Mouse (Mus musculus): ENCODE measurements around the gene Ifnar2. TPM values are rescaled to one million over a fixed set of nuclear protein-coding genes. Genes with fewer than 3 reads are reported as not detected.

Ifnar2 gene
- total RNA-seq (2021), result 10 to 100 TPM; 20.5 to 20.6 TPM

- peak; percentile 75 for DNase-seq (ENCODE audit: low spot score in 2 of 2)
These were observed at the start of gene Ifnar2 for GRCm38 (mm10) chr16:91372577-91373472. Gene Ifnar2 (plus strand): TSS chr16:91372783.

GRCm38 (mm10) chr16:91327605-91328004, 45.0 kb upstream of the Ifnar2 start:
- intact Hi-C loops (cut with DNase I), result no loop called here
- DNase-seq (ENCODE audit: low spot score in 2 of 2), result no peak

More at GRCm38 (mm10) chr16:91372577-91373472, at the start of gene Ifnar2:
- intact Hi-C loops (cut with DNase I), result loop anchor here (5.0 kb wide), 2 partner anchors 69 to 114 kb away; partner anchors contain the start of gene Ifnar1

- no peak for DNase-seq (ENCODE audit: low spot score in 2 of 2)
- intact Hi-C loops (cut with DNase I), result no loop called here
These were observed 43.7 kb upstream of the Ifnar2 start for GRCm38 (mm10) chr16:91328922-91329321.

- intact Hi-C loops (cut with DNase I), result no loop called here
- DNase-seq (ENCODE audit: low spot score in 2 of 2), result no peak
These were observed 42.1 kb upstream of the Ifnar2 start for GRCm38 (mm10) chr16:91330496-91330895.

GRCm38 (mm10) chr16:91331153-91331552, 41.4 kb upstream of the Ifnar2 start:
- no peak for DNase-seq (ENCODE audit: low spot score in 2 of 2)
- intact Hi-C loops (cut with DNase I), result no loop called here

GRCm38 (mm10) chr16:91332880-91333279, 39.7 kb upstream of the Ifnar2 start:
- no peak for DNase-seq (ENCODE audit: low spot score in 2 of 2)
- intact Hi-C loops (cut with DNase I), result no loop called here

GRCm38 (mm10) chr16:91334190-91334893, 38.2 kb upstream of the Ifnar2 start:
- intact Hi-C loops (cut with DNase I), result no loop called here
- DNase-seq (ENCODE audit: low spot score in 2 of 2), result no peak

GRCm38 (mm10) chr16:91336753-91337152, 35.8 kb upstream of the Ifnar2 start:
- DNase-seq (ENCODE audit: low spot score in 2 of 2), result no peak
- intact Hi-C loops (cut with DNase I), result no loop called here

GRCm38 (mm10) chr16:91337480-91337879, 35.1 kb upstream of the Ifnar2 start:
- intact Hi-C loops (cut with DNase I), result no loop called here
- no peak for DNase-seq (ENCODE audit: low spot score in 2 of 2)

GRCm38 (mm10) chr16:91346491-91346890, 26.1 kb upstream of the Ifnar2 start:
- no peak for DNase-seq (ENCODE audit: low spot score in 2 of 2)
- intact Hi-C loops (cut with DNase I), result no loop called here

GRCm38 (mm10) chr16:91347491-91348263, 24.9 kb upstream of the Ifnar2 start:
- intact Hi-C loops (cut with DNase I), result no loop called here
- DNase-seq (ENCODE audit: low spot score in 2 of 2), result no peak

GRCm38 (mm10) chr16:91348264-91348565, 24.4 kb upstream of the Ifnar2 start:
- intact Hi-C loops (cut with DNase I), result no loop called here
- no peak for DNase-seq (ENCODE audit: low spot score in 2 of 2)

- intact Hi-C loops (cut with DNase I), result no loop called here
- DNase-seq (ENCODE audit: low spot score in 2 of 2), result peak in 1 of 2 experiments; percentile 6
These were observed 23.8 kb upstream of the Ifnar2 start for GRCm38 (mm10) chr16:91348588-91349330.

GRCm38 (mm10) chr16:91352084-91352562, 20.5 kb upstream of the Ifnar2 start:
- intact Hi-C loops (cut with DNase I), result loop anchor here (1.0 kb wide), 1 partner anchor 271 kb away; no protein-coding TSS in a partner anchor
- DNase-seq (ENCODE audit: low spot score in 2 of 2), result peak; percentile 78 to 87

- peak in 1 of 2 experiments; percentile 43 for DNase-seq (ENCODE audit: low spot score in 2 of 2)
- intact Hi-C loops (cut with DNase I), result loop anchor here (1.0 kb wide), 1 partner anchor 271 kb away; no protein-coding TSS in a partner anchor
These were observed 19.8 kb upstream of the Ifnar2 start for GRCm38 (mm10) chr16:91352749-91353148.

GRCm38 (mm10) chr16:91353177-91353576, 19.4 kb upstream of the Ifnar2 start:
- intact Hi-C loops (cut with DNase I), result no loop called here

GRCm38 (mm10) chr16:91353638-91354037, 18.9 kb upstream of the Ifnar2 start:
- intact Hi-C loops (cut with DNase I), result no loop called here
- DNase-seq (ENCODE audit: low spot score in 2 of 2), result no peak

More at GRCm38 (mm10) chr16:91353177-91353576, 19.4 kb upstream of the Ifnar2 start:
- DNase-seq (ENCODE audit: low spot score in 2 of 2), result no peak

GRCm38 (mm10) chr16:91354599-91354998, 18.0 kb upstream of the Ifnar2 start:
- no peak for DNase-seq (ENCODE audit: low spot score in 2 of 2)
- intact Hi-C loops (cut with DNase I), result no loop called here

GRCm38 (mm10) chr16:91355160-91355559, 17.4 kb upstream of the Ifnar2 start:
- intact Hi-C loops (cut with DNase I), result loop anchor here (5.0 kb wide), 1 partner anchor 157 kb away; no protein-coding TSS in a partner anchor
- DNase-seq (ENCODE audit: low spot score in 2 of 2), result peak in 1 of 2 experiments; percentile 45
